Mouse (Mus musculus) heart, postnatal 10 days (tissue): ENCODE measurements at regions not wholly inside any gene's neighbourhood (a gene's known extent, or its start where the extent isn't known, plus 50 kb on each side); places are given as distances from the start of the nearest gene placed in this dataset.
A peak's percentile ranks its signal among the peaks of the same experiment; 100 is the strongest.

Source experiments
- DNase-seq, 2 experiments: peaks; one replicate each; pipeline ENCODE4 v3.0.0; 2021
- intact Hi-C: fragments of 180-260 bp; cut with DNase I; formaldehyde crosslinking; loops from one replicate; pipeline ENCODE4 v1.15.1; 2025

DNA sequence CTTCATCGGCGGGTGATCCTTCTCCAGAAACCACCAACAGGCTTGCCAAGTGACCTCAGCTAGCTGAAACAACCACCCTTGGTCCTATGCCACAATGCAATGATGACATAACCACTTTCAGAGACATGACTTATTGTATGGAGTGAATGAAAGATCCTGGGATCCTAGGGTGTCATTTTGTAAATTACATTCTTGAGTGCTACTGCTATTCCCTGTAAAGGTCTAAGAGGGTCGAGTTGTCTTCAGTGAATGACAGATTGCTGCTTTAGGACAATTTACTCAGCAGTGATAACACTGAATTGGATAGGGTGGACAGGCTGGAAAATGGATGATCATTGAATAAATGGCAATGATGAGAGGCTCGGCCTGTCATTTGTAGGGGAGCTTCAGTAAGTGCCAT is 692.4 kb downstream of the Gm9008 start:
- peak in 1 of 2 experiments; percentile 5 for DNase-seq
- intact Hi-C loops, result no loop called here

GRCm38 (mm10) chr6:75799993-75800392 is 697.6 kb downstream of the Gm9008 start:
- no peak for DNase-seq
- intact Hi-C loops, result no loop called here

DNA sequence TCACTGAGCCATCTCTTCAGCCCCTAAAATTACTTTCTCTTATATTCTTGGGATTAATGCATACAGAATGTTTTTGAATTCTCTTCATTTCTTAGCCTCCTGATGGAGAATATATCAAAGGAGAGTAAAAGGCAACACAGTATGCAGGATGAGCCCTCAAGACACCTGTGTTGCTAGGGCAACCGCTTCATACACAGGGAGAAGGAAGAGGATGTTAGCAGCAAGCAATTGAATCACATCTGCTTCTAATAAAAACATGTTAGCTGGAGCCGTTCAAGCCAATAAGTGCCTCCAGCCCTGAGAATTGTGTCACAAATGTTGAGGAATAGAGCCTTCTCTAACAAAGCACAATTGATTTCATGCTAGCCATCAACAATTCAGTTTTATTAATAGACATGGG is 698.0 kb downstream of the Gm9008 start:
- no peak for DNase-seq
- intact Hi-C loops, result no loop called here

DNA sequence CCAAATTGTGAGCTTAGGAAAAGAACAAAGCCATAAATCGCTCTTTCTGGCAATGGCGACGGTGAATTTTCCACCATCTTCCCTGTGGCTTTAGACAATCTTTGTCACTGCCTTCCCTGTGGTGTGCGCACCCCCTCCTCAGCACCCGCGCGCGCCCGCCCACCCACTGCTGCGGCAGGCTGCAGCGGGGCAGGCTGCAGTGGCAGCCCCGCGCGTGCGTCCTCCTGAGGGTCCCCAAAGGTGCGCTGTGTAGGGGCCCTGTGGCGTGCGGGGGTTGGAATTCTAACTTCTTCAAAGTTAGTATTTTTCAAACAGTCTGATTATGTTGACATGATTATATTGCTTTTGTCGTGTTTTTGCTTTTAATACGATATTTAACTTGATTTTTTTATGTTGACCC is 714.9 kb downstream of the Gm9008 start:
- intact Hi-C loops, result no loop called here
- DNase-seq, result no peak

DNA sequence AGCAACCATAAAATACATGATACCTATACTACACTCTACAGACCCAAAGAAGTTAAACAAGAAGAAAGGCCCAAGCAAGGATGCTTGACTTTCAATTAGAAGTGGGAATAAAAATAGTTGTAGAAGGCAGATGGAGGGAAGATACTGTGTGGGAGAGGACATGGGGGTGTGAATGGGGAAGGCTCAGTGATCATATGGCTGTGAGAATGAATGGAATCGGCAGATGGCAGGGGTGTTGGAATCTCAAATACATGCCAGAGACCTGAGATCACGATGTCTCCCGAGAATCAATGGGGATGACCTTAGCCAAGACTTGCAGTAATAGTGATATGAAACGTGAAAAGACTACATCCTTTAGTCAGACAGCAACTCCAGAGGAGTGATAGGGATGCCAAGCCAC is 734.5 kb downstream of the Gm9008 start:
- DNase-seq, result no peak
- intact Hi-C loops, result no loop called here

DNA sequence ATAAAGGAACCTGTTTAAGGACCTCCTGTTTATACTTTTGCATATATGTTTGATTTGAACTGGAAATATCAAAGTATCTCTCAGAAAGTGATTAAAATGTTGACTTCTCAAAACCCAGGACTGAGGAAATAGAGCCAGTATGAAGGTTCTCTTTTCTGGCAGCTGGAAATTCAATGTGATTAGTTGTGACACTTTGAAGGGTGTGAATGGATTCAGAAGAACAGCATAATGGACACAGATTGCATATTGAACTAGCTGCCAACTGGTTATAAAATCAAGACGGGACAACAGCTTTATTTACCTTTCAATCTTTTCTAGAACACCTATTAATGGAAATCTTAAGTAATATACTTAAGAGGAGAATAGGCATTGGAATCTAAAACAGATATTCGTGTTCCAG is 741.4 kb downstream of the Gm9008 start:
- intact Hi-C loops, result no loop called here
- no peak for DNase-seq
